Mouse (Mus musculus) E14TG2a.4 (cell line): Measurements from ENCODE around the gene Anxa9.

Source experiments
- CTCF ChIP-seq: conservative IDR thresholded peaks from 2 replicates; pipeline ENCODE4 v1.5.1; 2014; ENCODE audit warnings: low read length
- NANOG ChIP-seq: IDR thresholded peaks from 2 replicates; pipeline ENCODE4 v1.6.1; 2014; ENCODE audit warnings: borderline replicate concordance, low read length, mixed read lengths

DNA sequence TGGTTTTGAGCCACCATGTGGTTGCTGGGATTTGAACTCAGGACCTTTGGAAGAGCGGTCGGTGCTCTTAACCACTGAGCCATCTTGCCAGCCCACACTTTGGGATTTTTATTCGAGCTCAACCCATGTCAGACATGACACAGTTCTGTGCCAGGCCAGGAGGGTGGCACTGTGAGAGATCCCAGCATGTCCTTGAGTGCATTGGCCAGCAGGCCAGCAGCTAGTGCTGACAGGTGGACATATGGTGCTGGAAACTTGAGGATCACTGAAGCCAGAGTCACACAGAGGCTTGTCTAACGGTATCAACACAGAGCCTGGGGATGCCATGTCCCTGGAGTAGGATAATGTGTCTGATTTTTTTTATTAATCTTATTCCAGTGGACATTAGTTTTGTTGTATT lies 17.6 kb downstream of the Anxa9 start:
- TF ChIP-seq CTCF (no peak), NANOG (no peak)
